Mouse (Mus musculus) left cerebral cortex, adult 18-20 months (tissue): ENCODE measurements around the gene Armc7. TPM values are rescaled to one million over a fixed set of nuclear protein-coding genes. Genes with fewer than 3 reads are reported as not detected.
"Not testable (repeated sequence)": the region's sequence is repeated elsewhere in the genome, so short reads cannot be mapped to it uniquely, and the experiment has no call there.

Source experiments
- DNase-seq, 2 experiments: peaks; one replicate each; pipeline ENCODE4 v3.0.0; 2021 to 2022; ENCODE audit warnings: low spot score in 2 of 2, mixed read lengths in 1 of 2
- microRNA-seq, 2 experiments: library from miRNA; unstranded; fragments of <30 nt; microRNA quantifications; one replicate each; pipeline ENCODE4 v1.2.0; 2021
- total RNA-seq, 2 experiments: library from RNA; stranded (reverse); gene quantifications; 2 replicates each; pipeline ENCODE4 v1.2.3; 2021

Gene Armc7
- total RNA-seq, 2 experiments from 2014 or later, result 15.0 to 15.4 TPM

DNA sequence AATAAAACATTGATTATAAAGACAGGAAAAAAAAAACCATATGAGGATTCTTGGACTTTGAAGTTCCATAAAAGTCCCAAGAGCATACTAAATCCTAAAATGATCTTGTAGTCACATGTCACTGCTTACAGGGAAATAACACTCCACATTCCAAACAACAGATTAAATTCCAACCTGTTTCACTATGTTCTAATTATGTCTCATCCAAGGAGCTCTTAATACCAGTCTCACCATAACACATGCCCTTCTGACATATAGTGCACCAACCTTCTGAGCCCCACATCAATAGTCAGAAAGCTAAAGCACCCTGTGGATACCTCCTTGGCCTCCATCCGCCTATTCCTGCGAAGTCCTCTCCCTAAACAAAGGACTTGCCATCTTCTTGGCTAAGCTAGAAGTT, 44.8 kb downstream of the Armc7 start:
- DNase-seq, result no peak

DNA sequence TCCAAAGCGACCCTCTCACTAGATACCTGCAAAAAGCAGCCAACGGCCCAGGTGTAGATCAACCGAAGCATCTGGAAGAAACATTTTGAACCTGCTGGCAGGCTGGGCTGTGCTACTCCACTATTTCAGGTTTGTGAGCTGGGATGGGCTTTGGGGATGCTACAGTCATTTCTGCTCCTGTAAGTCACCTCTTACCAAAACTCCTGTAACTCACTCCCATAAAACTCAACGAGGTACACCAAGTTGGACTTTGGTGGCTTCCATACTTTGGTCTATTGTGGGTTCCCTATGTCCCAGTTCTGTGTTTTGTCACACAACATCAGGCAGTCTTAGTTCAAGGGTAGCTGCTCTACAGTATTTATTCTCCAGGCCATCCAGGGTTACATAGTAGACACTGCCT, 45.6 kb downstream of the Armc7 start:
- no peak for DNase-seq

DNA sequence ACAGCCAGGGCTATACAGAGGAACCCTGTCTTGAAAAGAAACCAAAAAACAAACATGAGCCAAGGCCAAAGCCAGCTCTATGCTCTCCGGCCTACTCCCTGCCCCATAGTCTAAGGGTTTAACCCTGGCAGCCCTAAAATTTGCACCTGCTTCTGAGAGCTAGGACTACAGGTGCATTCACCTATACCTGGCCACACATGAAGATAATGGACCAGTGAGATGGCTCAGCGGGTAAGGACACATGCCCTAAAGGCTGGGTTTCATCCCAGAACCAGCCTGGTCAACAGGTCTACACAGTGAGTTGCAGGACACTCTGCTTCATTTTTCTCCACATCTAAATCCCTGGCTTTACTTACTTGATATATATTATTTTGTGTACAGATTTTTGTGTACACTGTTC, 46.8 kb downstream of the Armc7 start:
- DNase-seq, result no peak

DNA sequence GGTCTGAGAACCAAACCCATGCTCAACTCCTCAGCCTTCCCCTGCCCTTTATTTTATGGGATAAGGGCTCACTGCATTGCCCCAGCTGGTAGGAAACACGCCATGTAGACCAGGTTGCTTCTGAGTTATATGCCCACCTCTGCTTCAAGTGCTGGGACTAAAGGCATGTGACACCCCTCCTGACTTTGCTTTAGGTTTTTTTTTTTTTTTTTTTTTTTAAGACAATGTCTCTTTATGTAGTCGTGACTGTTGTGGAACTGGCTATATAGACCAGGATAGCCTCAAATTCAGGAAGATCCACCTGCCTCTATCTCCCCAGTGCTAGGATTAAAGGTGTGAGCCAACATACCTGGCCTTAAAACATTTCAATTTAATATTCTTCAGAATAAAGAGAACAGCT, 47.2 kb downstream of the Armc7 start:
- no peak for DNase-seq

DNA sequence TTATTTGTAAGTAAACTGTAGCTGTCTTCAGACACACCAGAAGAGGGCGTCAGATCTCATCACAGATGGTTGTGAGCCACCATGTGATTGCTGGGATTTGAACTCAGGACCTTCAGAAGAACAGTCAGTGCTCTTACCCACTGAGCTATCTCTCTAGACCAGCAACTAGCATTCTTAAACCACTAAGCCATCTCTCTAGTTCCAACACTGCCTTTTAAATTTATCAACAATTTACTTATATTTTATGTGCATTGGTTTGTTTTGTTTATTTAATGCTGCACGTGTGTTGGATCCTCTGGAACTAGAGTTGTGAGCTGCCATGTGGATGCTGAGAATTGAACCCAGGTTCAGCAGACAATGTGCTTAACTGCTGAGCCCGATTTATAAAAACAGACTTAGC, 51.0 kb downstream of the Armc7 start:
- DNase-seq, result not testable (repeated sequence)

DNA sequence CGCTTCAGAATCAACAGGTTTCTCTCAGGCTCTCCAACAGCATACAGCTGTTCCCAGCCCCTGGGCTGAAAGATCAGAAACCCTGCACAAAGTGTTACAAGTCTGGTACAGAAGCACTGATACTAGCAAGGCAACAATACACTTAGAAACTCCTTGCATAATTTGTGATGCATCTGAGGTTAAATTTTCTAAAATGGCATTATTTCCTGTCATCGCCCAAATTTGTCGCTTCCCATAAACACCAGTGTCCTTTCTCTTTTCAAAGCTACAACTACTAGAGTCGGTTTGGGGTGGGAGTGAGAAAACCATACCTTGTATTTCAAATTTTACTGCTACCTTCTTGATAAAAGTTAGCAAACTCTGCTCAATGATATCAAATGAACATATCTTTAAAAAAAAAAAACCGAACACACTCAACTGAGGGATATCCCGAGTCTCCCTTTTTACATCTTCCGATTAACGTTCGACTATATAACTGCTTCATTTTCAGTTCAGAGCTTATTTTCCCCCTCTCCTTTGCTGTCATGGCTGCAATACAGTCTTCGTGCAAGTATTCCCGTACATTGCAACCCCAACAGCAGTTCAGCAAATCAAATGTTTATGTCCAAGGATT, 59.4 kb downstream of the Armc7 start:
- no peak for DNase-seq

DNA sequence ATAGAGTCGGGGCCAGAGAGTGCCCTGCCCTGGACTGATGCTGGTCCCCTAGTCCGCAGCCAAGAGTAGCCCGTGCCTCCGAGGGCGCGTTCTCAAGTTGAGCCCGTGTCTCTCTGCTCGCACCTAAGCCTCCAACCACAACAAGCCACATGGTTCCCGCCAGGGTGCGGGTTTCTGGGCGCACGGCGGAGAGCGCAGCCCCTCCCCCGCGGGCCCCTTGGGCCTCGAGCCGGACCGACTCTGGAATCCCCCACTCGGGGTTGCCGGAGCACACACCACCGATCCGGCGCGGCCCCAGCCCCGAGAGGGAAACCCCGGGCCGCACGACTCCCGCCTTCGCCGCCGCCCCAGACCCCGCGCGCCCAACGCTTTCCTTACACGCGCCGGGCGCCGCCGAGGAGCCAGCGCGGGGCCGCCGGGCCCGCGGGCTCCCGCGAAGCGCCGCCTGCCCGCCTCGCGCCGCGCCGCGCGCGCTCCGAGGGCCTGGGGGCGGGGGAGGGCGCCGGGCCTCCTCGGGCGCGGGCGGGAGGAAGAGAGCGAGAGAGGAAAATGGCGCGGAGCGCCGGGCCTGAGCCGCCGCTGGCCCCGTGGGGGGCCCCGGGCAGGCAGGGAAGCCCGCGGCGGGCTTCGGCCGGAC, 60.1 kb downstream of the Armc7 start:
- DNase-seq, result peak; percentile 43 to 68

DNA sequence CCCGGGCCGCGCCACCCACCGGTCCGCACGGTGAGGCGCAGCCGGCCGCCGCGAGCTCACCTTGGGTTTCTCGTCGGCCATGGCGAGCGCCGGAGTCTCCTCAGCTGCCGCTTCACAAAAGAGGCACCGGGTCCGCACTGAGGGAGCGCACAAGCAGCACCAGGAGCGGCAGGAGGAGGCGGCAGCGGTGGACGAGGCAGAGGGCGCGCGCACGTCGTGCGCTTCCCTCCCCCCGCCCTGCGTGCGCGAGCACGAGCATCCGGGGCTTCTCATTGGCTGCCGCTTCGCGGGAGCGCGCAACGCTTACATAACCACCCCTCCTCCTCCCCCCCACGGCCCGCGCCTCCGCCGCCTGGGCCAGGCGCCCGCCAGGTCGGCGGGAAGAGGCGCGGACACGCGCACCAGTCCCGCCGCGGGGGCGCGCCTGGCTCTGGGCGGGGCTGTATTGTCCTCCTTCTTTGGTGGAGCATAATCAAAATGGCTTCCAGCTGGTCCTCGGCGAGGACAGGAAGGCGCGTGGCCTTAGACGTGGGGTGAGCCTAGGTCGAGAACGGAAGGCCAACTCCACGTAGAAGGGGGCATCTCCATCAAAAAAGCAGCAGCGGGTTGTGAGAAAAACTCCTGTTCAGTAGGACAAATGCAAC, 60.7 kb downstream of the Armc7 start, which contains the start of gene Sumo2:
Sumo2 (minus strand) TSS at position 239 of the 644 bp plus-strand sequence.
- peak; percentile 95 to 97 for DNase-seq

DNA sequence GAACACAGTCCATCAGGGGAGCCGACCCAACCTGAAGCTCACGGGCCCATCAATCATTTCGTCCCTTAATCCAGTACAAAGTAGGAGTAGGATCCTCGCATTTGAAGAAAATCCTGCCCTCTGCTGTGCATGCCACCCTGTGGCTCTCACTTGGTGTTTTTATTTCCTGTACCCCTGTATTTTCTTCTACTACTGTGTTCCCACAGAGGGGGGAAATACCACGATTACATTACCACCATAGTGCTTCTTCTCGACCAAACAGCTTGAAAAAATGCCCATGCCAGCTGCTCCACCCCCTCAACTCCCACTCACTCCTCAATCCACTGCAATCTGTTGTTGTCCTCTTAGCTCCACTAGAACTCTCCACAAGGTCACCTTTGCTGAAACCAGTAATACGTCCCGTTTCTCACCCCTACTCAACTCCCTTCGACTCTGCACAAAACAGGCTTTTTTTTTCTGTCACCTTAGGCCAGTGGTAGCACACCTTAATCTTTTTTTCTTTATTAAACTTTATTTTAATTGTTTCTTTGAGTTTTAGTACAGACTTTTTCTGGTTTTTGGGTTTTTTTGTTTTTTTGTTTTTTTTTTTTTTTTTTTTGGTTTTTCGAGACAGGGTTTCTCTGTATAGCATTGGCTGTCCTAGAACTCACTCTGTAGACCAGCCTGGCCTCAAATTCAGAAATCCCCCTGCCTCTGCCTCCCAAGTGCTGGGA, 61.5 kb downstream of the Armc7 start:
- DNase-seq, result peak; percentile 50 to 57

DNA sequence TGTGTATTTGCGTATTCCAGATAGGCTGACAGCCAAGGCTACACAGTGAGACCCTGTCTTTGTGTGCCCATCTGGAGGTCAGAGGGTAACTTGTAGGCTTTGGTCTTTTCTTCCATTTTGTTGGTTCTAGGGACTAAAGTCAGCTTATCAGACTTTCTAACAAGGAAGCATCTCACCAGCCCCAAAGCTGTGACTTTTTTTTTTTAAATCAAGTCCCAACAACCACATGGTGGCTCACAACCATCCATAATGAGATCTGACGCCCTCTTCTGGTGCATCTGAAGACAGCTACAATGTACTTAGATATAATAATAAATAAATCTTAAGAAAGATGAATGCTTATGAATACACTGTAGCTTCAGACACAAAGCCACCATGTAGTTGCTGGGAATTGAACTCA, 62.6 kb downstream of the Armc7 start:
- DNase-seq, result no peak

Small RNA genes lying within 50 kb of the gene (microRNA-seq; reads per million reads assigned to microRNA genes)
- 0 reads per million in 2 experiments for gene Mir3968

Other genes with a start within 250 kb of the Armc7 start
- gene Grin2c, start 208.4 kb upstream of the Armc7 start, total RNA-seq, result 10 to 100 TPM; 33.8 to 35.7 TPM
- gene Fdxr, start 198.6 kb upstream of the Armc7 start, total RNA-seq, result 10 to 100 TPM; 13.1 to 18.1 TPM
- gene Fads6, start 178.0 kb upstream of the Armc7 start, total RNA-seq, result 10 to 100 TPM; 14.6 to 15.5 TPM
- gene Otop2, start 168.5 kb upstream of the Armc7 start, total RNA-seq, result 1 to 10 TPM in 1 of 2 experiments, under 1 TPM in 1; 0.74 to 2.1 TPM
- under 1 TPM; 0.26 to 0.52 TPM for gene Ush1g, start 153.6 kb upstream of the Armc7 start, total RNA-seq
- under 1 TPM in 1 of 2 experiments, not detected in 1; 0.14 TPM for gene Otop3, start 140.9 kb upstream of the Armc7 start, total RNA-seq
- gene Hid1, start 107.9 kb upstream of the Armc7 start, total RNA-seq, result 100 to 1,000 TPM; 111 to 114 TPM
- 10 to 100 TPM; 26.8 to 29.3 TPM for gene Cdr2l, start 93.8 kb upstream of the Armc7 start, total RNA-seq
- gene Mrpl58, start 71.9 kb upstream of the Armc7 start, total RNA-seq, result 100 to 1,000 TPM; 111 to 122 TPM
- 100 to 1,000 TPM; 453 to 457 TPM for gene Atp5h, start 55.7 kb upstream of the Armc7 start, total RNA-seq
- 10 to 100 TPM; 82.5 to 85.6 TPM for gene Kctd2, start 55.5 kb upstream of the Armc7 start, total RNA-seq
- not detected for gene Trim80, start 35.1 kb upstream of the Armc7 start, total RNA-seq
- gene Slc16a5, start 13.2 kb upstream of the Armc7 start, total RNA-seq, result not detected
- 10 to 100 TPM; 62.2 to 63.3 TPM for gene Nt5c, start 16.2 kb downstream of the Armc7 start, total RNA-seq
- 100 to 1,000 TPM; 157 TPM for gene Jpt1, start 38.7 kb downstream of the Armc7 start, total RNA-seq
- gene Sumo2, start 60.6 kb downstream of the Armc7 start, total RNA-seq, result 100 to 1,000 TPM; 272 to 305 TPM
- gene Nup85, start 88.8 kb downstream of the Armc7 start, total RNA-seq, result 10 to 100 TPM; 44.2 to 49.3 TPM
- 10 to 100 TPM; 52.8 to 54.1 TPM for gene Mrps7, start 128.3 kb downstream of the Armc7 start, total RNA-seq
- gene Gga3, start 128.4 kb downstream of the Armc7 start, total RNA-seq, result 10 to 100 TPM; 81.4 to 84.1 TPM
- gene Mif4gd, start 137.3 kb downstream of the Armc7 start, total RNA-seq, result 10 to 100 TPM; 15.4 to 16.1 TPM
- 10 to 100 TPM; 55.2 to 60.6 TPM for gene Slc25a19, start 152.6 kb downstream of the Armc7 start, total RNA-seq
- 100 to 1,000 TPM; 204 to 206 TPM for gene Grb2, start 232.9 kb downstream of the Armc7 start, total RNA-seq